Mouse (Mus musculus) E14TG2a.4 (cell line): ENCODE data around the gene Fli1.

Experiments
- CTCF ChIP-seq: conservative IDR thresholded peaks from 2 replicates; pipeline ENCODE4 v1.5.1; 2014; ENCODE audit warnings: low read length
- NANOG ChIP-seq: IDR thresholded peaks from 2 replicates; pipeline ENCODE4 v1.6.1; 2014; ENCODE audit warnings: borderline replicate concordance, low read length, mixed read lengths
- POU5F1 ChIP-seq: IDR thresholded peaks from 2 replicates; pipeline ENCODE4 v1.6.1; 2014; ENCODE audit warnings: low read length, borderline replicate concordance

DNA sequence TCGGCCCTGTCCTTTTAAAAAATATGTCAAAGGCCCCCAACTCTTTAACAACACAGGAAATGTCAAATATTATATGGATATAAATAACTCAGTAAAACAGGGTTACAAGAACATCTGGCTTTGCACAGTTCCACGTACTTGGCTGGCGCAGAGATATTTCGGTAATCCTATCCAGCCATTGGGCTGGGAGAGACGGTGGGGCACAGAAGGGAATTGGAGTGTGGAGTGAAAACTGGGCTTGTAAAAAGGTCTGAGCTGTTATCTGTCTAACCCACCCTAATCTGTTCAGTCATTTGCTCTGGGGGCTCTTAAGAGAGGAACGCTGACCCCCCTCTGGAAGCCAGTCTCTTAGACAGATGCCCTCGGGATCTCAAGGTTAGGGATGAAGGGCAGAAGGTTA, 24.9 kb upstream of the Fli1 start:
- no peak for TF ChIP-seq CTCF
- no peak for TF ChIP-seq POU5F1
- no peak for TF ChIP-seq NANOG
